Mouse (Mus musculus): ENCODE results near the gene BC049352. TPM values are rescaled to one million over a fixed set of nuclear protein-coding genes. Genes with fewer than 3 reads are reported as not detected.
A peak's percentile ranks its signal among the peaks of the same experiment; 100 is the strongest.

The BC049352 gene
- polyA plus RNA-seq, 1 experiment from 2014 or later: not detected

GRCm38 (mm10) chr9:45252395-45252794 lies 70.6 kb downstream of the BC049352 start:
- Histone ChIP-seq H3K9ac (replicated peaks) (no peak overlapping the region), H3K4me3 (replicated peaks) (no peak overlapping the region), H3K4me1 (no peaks in the 10 kb centered on the region), H3K27me3 (replicated peaks) (no peaks in the 10 kb centered on the region), H3K4me2 (no peak overlapping the region), H3K9me3 (replicated peaks) (no peaks in the 10 kb centered on the region), H3K36me3 (no peaks in the 10 kb centered on the region), H3K27ac (replicated peaks) (no peak overlapping the region)
- no peak for ATAC-seq (ENCODE audit: low FRiP score)
- WGBS: 79% methylated on average over 6 of the region's 6 CpGs

GRCm38 (mm10) chr9:45254021-45254420 lies 72.2 kb downstream of the BC049352 start:
- H3K27ac ChIP-seq (replicated peaks): no peak overlapping the region
- no peaks in the 10 kb centered on the region for H3K9me3 ChIP-seq (replicated peaks)
- H3K27me3 ChIP-seq (replicated peaks): no peaks in the 10 kb centered on the region
- H3K4me3 ChIP-seq (replicated peaks): no peak overlapping the region
- no peaks in the 10 kb centered on the region for H3K36me3 ChIP-seq
- no peak for ATAC-seq (ENCODE audit: low FRiP score)
- no peaks in the 10 kb centered on the region for H3K4me1 ChIP-seq
- WGBS: 51% methylated on average over 6 of the region's 6 CpGs
- no peak overlapping the region for H3K4me2 ChIP-seq
- H3K9ac ChIP-seq (replicated peaks): no peak overlapping the region

GRCm38 (mm10) chr9:45254605-45255004 lies 72.8 kb downstream of the BC049352 start:
- no peak overlapping the region for H3K4me2 ChIP-seq
- no peaks in the 10 kb centered on the region for H3K4me1 ChIP-seq
- no peaks in the 10 kb centered on the region for H3K27me3 ChIP-seq (replicated peaks)
- H3K9me3 ChIP-seq (replicated peaks): no peaks in the 10 kb centered on the region
- no peak for ATAC-seq (ENCODE audit: low FRiP score)
- no peaks in the 10 kb centered on the region for H3K36me3 ChIP-seq
- H3K4me3 ChIP-seq (replicated peaks): no peak overlapping the region
- no peak overlapping the region for H3K27ac ChIP-seq (replicated peaks)
- WGBS: 68% methylated on average over 4 of the region's 4 CpGs
- H3K9ac ChIP-seq (replicated peaks): no peak overlapping the region

- H3K4me2 ChIP-seq: no peak overlapping the region
- no peak overlapping the region for H3K4me3 ChIP-seq (replicated peaks)
- H3K36me3 ChIP-seq: no peaks in the 10 kb centered on the region
- 98% methylated on average over 4 of the region's 4 CpGs for WGBS
- H3K27me3 ChIP-seq (replicated peaks): no peaks in the 10 kb centered on the region
- no peak overlapping the region for H3K9ac ChIP-seq (replicated peaks)
- ATAC-seq (ENCODE audit: low FRiP score): no peak
- H3K27ac ChIP-seq (replicated peaks): no peak overlapping the region
- no peaks in the 10 kb centered on the region for H3K4me1 ChIP-seq
- no peaks in the 10 kb centered on the region for H3K9me3 ChIP-seq (replicated peaks)
Measured at GRCm38 (mm10) chr9:45255431-45255830, 73.6 kb downstream of the BC049352 start.

- WGBS: 92% methylated on average over 5 of the region's 5 CpGs
- H3K27me3 ChIP-seq (replicated peaks): no peaks in the 10 kb centered on the region
- no peak for ATAC-seq (ENCODE audit: low FRiP score)
Measured at GRCm38 (mm10) chr9:45255967-45256366, 74.2 kb downstream of the BC049352 start.

GRCm38 (mm10) chr9:45259065-45259464 lies 77.3 kb downstream of the BC049352 start:
- no peak overlapping the region for H3K27ac ChIP-seq (replicated peaks)
- H3K4me3 ChIP-seq (replicated peaks): no peak overlapping the region
- H3K9me3 ChIP-seq (replicated peaks): no peaks in the 10 kb centered on the region
- H3K4me2 ChIP-seq: no peak overlapping the region
- 88% methylated on average over 13 of the region's 13 CpGs for WGBS
- H3K9ac ChIP-seq (replicated peaks): no peak overlapping the region
- no peaks in the 10 kb centered on the region for H3K27me3 ChIP-seq (replicated peaks)
- ATAC-seq (ENCODE audit: low FRiP score): no peak
- H3K4me1 ChIP-seq: 0 out of 2 replicates have a peak, but pooled peaks cover 5% of the 10 kb centered on the region
- H3K36me3 ChIP-seq: no peaks in the 10 kb centered on the region

More at GRCm38 (mm10) chr9:45255967-45256366, 74.2 kb downstream of the BC049352 start:
- Histone ChIP-seq H3K4me1 (no peaks in the 10 kb centered on the region), H3K36me3 (no peaks in the 10 kb centered on the region), H3K27ac (replicated peaks) (no peak overlapping the region), H3K9ac (replicated peaks) (no peak overlapping the region), H3K9me3 (replicated peaks) (no peaks in the 10 kb centered on the region), H3K4me3 (replicated peaks) (no peak overlapping the region), H3K4me2 (no peak overlapping the region)

GRCm38 (mm10) chr9:45261466-45261865 lies 79.7 kb downstream of the BC049352 start:
- Histone ChIP-seq H3K27ac (replicated peaks) (no peak overlapping the region), H3K4me3 (replicated peaks) (no peak overlapping the region), H3K27me3 (replicated peaks) (0 out of 2 replicates have a peak, but pooled peaks cover 3% of the 10 kb centered on the region), H3K4me1 (0 out of 2 replicates have a peak, but pooled peaks cover 5% of the 10 kb centered on the region), H3K36me3 (no peaks in the 10 kb centered on the region), H3K4me2 (no peak overlapping the region), H3K9ac (replicated peaks) (no peak overlapping the region), H3K9me3 (replicated peaks) (no peaks in the 10 kb centered on the region)
- no peak for ATAC-seq (ENCODE audit: low FRiP score)
- 59% methylated on average over 4 of the region's 4 CpGs for WGBS

- H3K9ac ChIP-seq (replicated peaks): no peak overlapping the region
- 69% methylated on average over 5 of the region's 5 CpGs for WGBS
- no peak overlapping the region for H3K27ac ChIP-seq (replicated peaks)
- H3K27me3 ChIP-seq (replicated peaks): 0 out of 2 replicates have a peak, but pooled peaks cover 3% of the 10 kb centered on the region
- H3K4me2 ChIP-seq: no peak overlapping the region
- no peak for ATAC-seq (ENCODE audit: low FRiP score)
- no peak overlapping the region for H3K4me3 ChIP-seq (replicated peaks)
- H3K36me3 ChIP-seq: no peaks in the 10 kb centered on the region
- H3K9me3 ChIP-seq (replicated peaks): no peaks in the 10 kb centered on the region
- 0 out of 2 replicates have a peak, but pooled peaks cover 5% of the 10 kb centered on the region for H3K4me1 ChIP-seq
Measured at GRCm38 (mm10) chr9:45261872-45262271, 80.1 kb downstream of the BC049352 start.

GRCm38 (mm10) chr9:45267099-45267498 lies 85.3 kb downstream of the BC049352 start:
- H3K27ac ChIP-seq (replicated peaks): no peak overlapping the region
- H3K9ac ChIP-seq (replicated peaks): no peak overlapping the region
- no peaks in the 10 kb centered on the region for H3K9me3 ChIP-seq (replicated peaks)
- peaks cover 10% of the 10 kb centered on the region for H3K4me1 ChIP-seq
- H3K27me3 ChIP-seq (replicated peaks): peaks cover 30% of the 10 kb centered on the region
- no peak for ATAC-seq (ENCODE audit: low FRiP score)
- H3K4me2 ChIP-seq: no peak overlapping the region
- 87% methylated on average over 4 of the region's 4 CpGs for WGBS
- no peak overlapping the region for H3K4me3 ChIP-seq (replicated peaks)
- H3K36me3 ChIP-seq: no peaks in the 10 kb centered on the region

- no peak overlapping the region for H3K27ac ChIP-seq (replicated peaks)
- H3K4me2 ChIP-seq: no peak overlapping the region
- peaks cover 10% of the 10 kb centered on the region for H3K4me1 ChIP-seq
- peaks cover 30% of the 10 kb centered on the region for H3K27me3 ChIP-seq (replicated peaks)
- no peak overlapping the region for H3K4me3 ChIP-seq (replicated peaks)
- ATAC-seq (ENCODE audit: low FRiP score): no peak
- 65% methylated on average over 4 of the region's 4 CpGs for WGBS
- no peaks in the 10 kb centered on the region for H3K36me3 ChIP-seq
- H3K9me3 ChIP-seq (replicated peaks): no peaks in the 10 kb centered on the region
- H3K9ac ChIP-seq (replicated peaks): no peak overlapping the region
Measured at GRCm38 (mm10) chr9:45268079-45268478, 86.3 kb downstream of the BC049352 start.

- no peaks in the 10 kb centered on the region for H3K36me3 ChIP-seq
- peaks cover 10% of the 10 kb centered on the region for H3K4me1 ChIP-seq
- H3K9ac ChIP-seq (replicated peaks): peak within 1 kb of the TSS; percentile 50
- H3K9me3 ChIP-seq (replicated peaks): no peaks in the 10 kb centered on the region
- peak within 1 kb of the TSS; percentile 47 for H3K4me3 ChIP-seq (replicated peaks)
- 6% methylated on average over 36 of the region's 36 CpGs for WGBS
- no peak within 1 kb of the TSS for H3K27ac ChIP-seq (replicated peaks)
- peaks cover 30% of the 10 kb centered on the region for H3K27me3 ChIP-seq (replicated peaks)
- no peak for ATAC-seq (ENCODE audit: low FRiP score)
- peak within 1 kb of the TSS; percentile 90 for H3K4me2 ChIP-seq
Measured at GRCm38 (mm10) chr9:45268597-45269325, 87.0 kb downstream of the BC049352 start, which contains the start of gene Il10ra. Gene Il10ra, minus strand, starts transcription at chr9:45269149.

- Histone ChIP-seq H3K27ac (replicated peaks) (no peak overlapping the region), H3K4me3 (replicated peaks) (no peak overlapping the region), H3K27me3 (replicated peaks) (peaks cover 28% of the 10 kb centered on the region), H3K36me3 (no peaks in the 10 kb centered on the region), H3K9ac (replicated peaks) (no peak overlapping the region), H3K9me3 (replicated peaks) (no peaks in the 10 kb centered on the region), H3K4me2 (no peak overlapping the region), H3K4me1 (peaks cover 10% of the 10 kb centered on the region)
- WGBS: 51% methylated on average over 5 of the region's 5 CpGs
- no peak for ATAC-seq (ENCODE audit: low FRiP score)
Measured at GRCm38 (mm10) chr9:45272213-45272612, 90.4 kb downstream of the BC049352 start.

Data from neural tube, embryonic 15.5 days (tissue).